Mouse (Mus musculus) neural tube, embryonic 14.5 days (tissue): ENCODE measurements at regions not wholly inside any gene's neighbourhood (a gene's known extent, or its start where the extent isn't known, plus 50 kb on each side); places are given as distances from the start of the nearest gene placed in this dataset.

Experiments used
- ATAC-seq: fragments of 200-750 bp; cut with Nextera tagmentation; 2 replicates; pipeline ENCODE4 v1.8.0; 2017; ENCODE audit warnings: low read depth, mild to moderate bottlenecking, moderate TSS enrichment, moderate library complexity
- H3K27ac ChIP-seq: fragments of 300-500 bp; sonication (generic); 2 replicates; pipeline ENCODE4 v1.5.1; 2014; ENCODE audit warnings: low read depth, mild to moderate bottlenecking, control low read depth, low read length, moderate library complexity, mixed read lengths
- H3K27me3 ChIP-seq: fragments of 300-500 bp; sonication (generic); 2 replicates; pipeline ENCODE4 v1.6.1; 2014; ENCODE audit warnings: low read length; ENCODE audit not compliant: control insufficient read depth, insufficient read depth
- H3K36me3 ChIP-seq: fragments of 300-500 bp; sonication (generic); 2 replicates; pipeline ENCODE4 v1.6.1; 2014; ENCODE audit warnings: low read length, mixed read lengths; ENCODE audit not compliant: control insufficient read depth, insufficient read depth
- H3K4me1 ChIP-seq: fragments of 300-500 bp; sonication (generic); 2 replicates; pipeline ENCODE4 v1.6.1; 2014; ENCODE audit warnings: low read length; ENCODE audit not compliant: control insufficient read depth, insufficient read depth
- H3K4me2 ChIP-seq: fragments of 300-500 bp; sonication (generic); 2 replicates; pipeline ENCODE4 v1.6.1; 2014; ENCODE audit warnings: mild to moderate bottlenecking, low read depth, low read length, control low read depth
- H3K4me3 ChIP-seq: fragments of 300-500 bp; sonication (generic); 2 replicates; pipeline ENCODE4 v1.5.1; 2014; ENCODE audit warnings: low read depth, low read length, control low read depth, mixed read lengths
- H3K9ac ChIP-seq: fragments of 300-500 bp; sonication (generic); replicated peaks from 2 replicates; pipeline ENCODE4 v1.6.1; 2014; ENCODE audit warnings: low read depth, mild to moderate bottlenecking, control low read depth, low read length, mixed read lengths
- H3K9me3 ChIP-seq: fragments of 300-500 bp; sonication (generic); 2 replicates; pipeline ENCODE4 v1.6.1; 2016; ENCODE audit warnings: low read length; ENCODE audit not compliant: control insufficient read depth
- WGBS: fragments of 180-500 bp; shearing (Covaris S2); extraction: QIAGEN DNeasy Blood & Tissue Kit; methylation state at CpG from one replicate; pipeline ENCODE4 v1.1.7; 2014; 5-methylcytosine and 5-hydroxymethylcytosine counted together

- no peaks in the 10 kb centered on the region for H3K4me1 ChIP-seq
- H3K9ac ChIP-seq, result no peak overlapping the region
- H3K4me3 ChIP-seq, result no peak overlapping the region
- 86% methylated on average over 5 of the region's 5 CpGs for WGBS
- H3K36me3 ChIP-seq, result no peaks in the 10 kb centered on the region
- H3K27ac ChIP-seq, result no peak overlapping the region
- no peaks in the 10 kb centered on the region for H3K27me3 ChIP-seq
- H3K4me2 ChIP-seq, result no peak overlapping the region
- no peak for ATAC-seq
- no peaks in the 10 kb centered on the region for H3K9me3 ChIP-seq
Observed at GRCm38 (mm10) chr1:142982994-142983393, 657.5 kb upstream of the B3galt2 start.

GRCm38 (mm10) chr1:142983641-142984040 lies 656.8 kb upstream of the B3galt2 start:
- no peak for ATAC-seq
- H3K9ac ChIP-seq, result no peak overlapping the region
- 88% methylated on average over 3 of the region's 3 CpGs for WGBS
- H3K4me3 ChIP-seq, result no peak overlapping the region
- no peak overlapping the region for H3K4me2 ChIP-seq
- H3K27me3 ChIP-seq, result no peaks in the 10 kb centered on the region
- no peaks in the 10 kb centered on the region for H3K4me1 ChIP-seq
- H3K36me3 ChIP-seq, result no peaks in the 10 kb centered on the region
- H3K27ac ChIP-seq, result no peak overlapping the region
- H3K9me3 ChIP-seq, result no peaks in the 10 kb centered on the region

- WGBS, result 45% methylated on average over 1 of the region's 1 CpGs
Observed at GRCm38 (mm10) chr1:142985516-142985915, 654.9 kb upstream of the B3galt2 start.

GRCm38 (mm10) chr1:143000216-143000615 lies 640.2 kb upstream of the B3galt2 start:
- Histone ChIP-seq H3K9ac (no peak overlapping the region), H3K27me3 (no peaks in the 10 kb centered on the region), H3K36me3 (no peaks in the 10 kb centered on the region), H3K4me2 (no peak overlapping the region), H3K9me3 (no peaks in the 10 kb centered on the region), H3K4me3 (no peak overlapping the region), H3K4me1 (no peaks in the 10 kb centered on the region), H3K27ac (no peak overlapping the region)
- no peak for ATAC-seq
- 74% methylated on average over 1 of the region's 1 CpGs for WGBS

More at GRCm38 (mm10) chr1:142985516-142985915, 654.9 kb upstream of the B3galt2 start:
- Histone ChIP-seq H3K27ac (no peak overlapping the region), H3K36me3 (no peaks in the 10 kb centered on the region), H3K4me2 (no peak overlapping the region), H3K9ac (no peak overlapping the region), H3K9me3 (no peaks in the 10 kb centered on the region), H3K4me3 (no peak overlapping the region), H3K4me1 (no peaks in the 10 kb centered on the region), H3K27me3 (no peaks in the 10 kb centered on the region)
- ATAC-seq, result no peak

GRCm38 (mm10) chr1:143001112-143001511 lies 639.4 kb upstream of the B3galt2 start:
- no peaks in the 10 kb centered on the region for H3K4me1 ChIP-seq
- ATAC-seq, result no peak
- no peaks in the 10 kb centered on the region for H3K9me3 ChIP-seq
- H3K9ac ChIP-seq, result no peak overlapping the region
- H3K27me3 ChIP-seq, result no peaks in the 10 kb centered on the region
- 89% methylated on average over 3 of the region's 3 CpGs for WGBS
- no peak overlapping the region for H3K4me3 ChIP-seq
- H3K36me3 ChIP-seq, result no peaks in the 10 kb centered on the region
- H3K4me2 ChIP-seq, result no peak overlapping the region
- H3K27ac ChIP-seq, result no peak overlapping the region

- no peak overlapping the region for H3K9ac ChIP-seq
- no peaks in the 10 kb centered on the region for H3K27me3 ChIP-seq
- WGBS, result 92% methylated on average over 3 of the region's 3 CpGs
- H3K36me3 ChIP-seq, result no peaks in the 10 kb centered on the region
- H3K4me2 ChIP-seq, result no peak overlapping the region
- ATAC-seq, result no peak
- H3K4me1 ChIP-seq, result no peaks in the 10 kb centered on the region
- H3K4me3 ChIP-seq, result no peak overlapping the region
- no peak overlapping the region for H3K27ac ChIP-seq
- H3K9me3 ChIP-seq, result no peaks in the 10 kb centered on the region
Observed at GRCm38 (mm10) chr1:143006045-143006444, 634.4 kb upstream of the B3galt2 start.

- no peak overlapping the region for H3K4me3 ChIP-seq
- WGBS, result 78% methylated on average over 2 of the region's 2 CpGs
- no peaks in the 10 kb centered on the region for H3K36me3 ChIP-seq
- H3K27ac ChIP-seq, result no peak overlapping the region
- H3K4me1 ChIP-seq, result no peaks in the 10 kb centered on the region
- no peaks in the 10 kb centered on the region for H3K27me3 ChIP-seq
- H3K9me3 ChIP-seq, result no peaks in the 10 kb centered on the region
- H3K4me2 ChIP-seq, result no peak overlapping the region
- no peak overlapping the region for H3K9ac ChIP-seq
- no peak for ATAC-seq
Observed at GRCm38 (mm10) chr1:143019982-143020381, 620.5 kb upstream of the B3galt2 start.

GRCm38 (mm10) chr1:143053161-143053560 lies 587.3 kb upstream of the B3galt2 start:
- Histone ChIP-seq H3K27ac (no peak overlapping the region), H3K36me3 (no peaks in the 10 kb centered on the region), H3K4me1 (no peaks in the 10 kb centered on the region), H3K4me2 (no peak overlapping the region), H3K27me3 (no peaks in the 10 kb centered on the region), H3K9ac (no peak overlapping the region), H3K9me3 (no peaks in the 10 kb centered on the region), H3K4me3 (no peak overlapping the region)
- 78% methylated on average over 2 of the region's 2 CpGs for WGBS
- ATAC-seq, result no peak

- H3K9me3 ChIP-seq, result no peaks in the 10 kb centered on the region
- 92% methylated on average over 2 of the region's 2 CpGs for WGBS
- no peak for ATAC-seq
Observed at GRCm38 (mm10) chr1:143053599-143053998, 586.9 kb upstream of the B3galt2 start.

More at GRCm38 (mm10) chr1:143053599-143053998, 586.9 kb upstream of the B3galt2 start:
- Histone ChIP-seq H3K4me2 (no peak overlapping the region), H3K27me3 (no peaks in the 10 kb centered on the region), H3K27ac (no peak overlapping the region), H3K36me3 (no peaks in the 10 kb centered on the region), H3K4me1 (no peaks in the 10 kb centered on the region), H3K4me3 (no peak overlapping the region), H3K9ac (no peak overlapping the region)
